Mouse (Mus musculus) Patski (cell line): Measurements from ENCODE around the gene Olfr111. TPM values are rescaled to one million over a fixed set of nuclear protein-coding genes. Genes with fewer than 3 reads are reported as not detected.

Experiments
- ATAC-seq: fragments of 100-300 bp; one replicate; pipeline ENCODE4 v1.8.0; 2021
- CTCF ChIA-PET: fragments of 350-600 bp; sonication (Branson Sonifier 250); formaldehyde crosslinking; loops from one replicate; lab custom pipeline; 2022; ENCODE audit warnings: inconsistent platforms; lab: Charles Lee
- POLR2A ChIA-PET: fragments of 350-600 bp; sonication (Branson Sonifier 250); formaldehyde crosslinking; loops from one replicate; lab custom pipeline; 2022; ENCODE audit warnings: antibody characterized with exemption, inconsistent platforms; lab: Charles Lee
- DNase-seq: peaks from one replicate; pipeline ENCODE4 v3.0.0-alpha.2; 2011; ENCODE audit warnings: low read depth, low spot score
- H3K27me3 ChIP-seq: fragments of 371-371 bp; one replicate; pipeline ENCODE4 v1.5.1; 2021
- CTCF ChIP-seq: fragments of 100-300 bp; IDR thresholded peaks from one replicate; pipeline ENCODE4 v1.5.1; 2021
- in situ Hi-C: fragments of 300-500 bp; cut with MboI; formaldehyde crosslinking; loops from 3 replicates; pipeline ENCODE4 v1.11.1; 2018; ENCODE audit warnings: low pct_unique_long_range_greater_than_20kb, mixed read lengths
- polyA plus RNA-seq: library from polyadenylated mRNA; unstranded; gene quantifications from one replicate; pipeline ENCODE4 v1.2.3, GENCODE M21; 2021

Olfr111 gene
- polyA plus RNA-seq, 1 experiment from 2014 or later = not detected

DNA sequence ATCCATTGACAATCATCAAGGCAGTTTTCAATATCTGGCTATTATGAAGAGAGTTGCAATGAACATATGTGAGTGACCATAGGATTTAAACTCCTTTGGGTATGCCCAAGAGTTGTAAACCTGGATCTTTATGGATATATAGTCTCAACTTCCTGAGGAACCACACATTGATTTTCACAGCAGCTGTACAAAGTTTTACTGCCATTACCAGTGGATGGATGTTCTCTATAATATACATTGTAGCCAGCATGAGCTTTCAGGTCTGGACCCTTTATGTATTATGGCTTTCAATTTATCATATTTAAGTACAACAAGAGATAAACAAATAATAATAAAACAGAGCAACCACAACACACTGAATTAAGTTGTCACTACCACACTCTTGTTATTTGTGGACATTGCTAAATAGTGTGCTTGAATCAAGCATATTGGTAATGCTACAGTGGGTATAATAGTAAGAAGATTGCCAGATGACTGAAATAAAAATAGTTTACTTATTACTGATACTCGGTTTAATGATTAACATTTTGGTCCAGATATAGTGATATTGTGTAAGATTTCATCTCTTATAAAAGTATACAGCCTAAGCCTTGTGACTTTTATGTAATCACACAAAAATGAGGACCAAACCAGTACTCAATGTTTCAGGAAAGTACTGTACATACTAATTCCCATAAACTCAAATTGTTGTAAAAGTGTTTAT, 51.2 kb downstream of the Olfr111 start:
- POLR2A ChIA-PET = no interaction called here
- CTCF ChIA-PET = no interaction called here
- ATAC-seq (no peak), DNase-seq (no peak)
- H3K27me3 ChIP-seq = no peaks in the 10 kb centered on the region
- no peak for TF ChIP-seq CTCF
- in situ Hi-C loops = no loop called here

DNA sequence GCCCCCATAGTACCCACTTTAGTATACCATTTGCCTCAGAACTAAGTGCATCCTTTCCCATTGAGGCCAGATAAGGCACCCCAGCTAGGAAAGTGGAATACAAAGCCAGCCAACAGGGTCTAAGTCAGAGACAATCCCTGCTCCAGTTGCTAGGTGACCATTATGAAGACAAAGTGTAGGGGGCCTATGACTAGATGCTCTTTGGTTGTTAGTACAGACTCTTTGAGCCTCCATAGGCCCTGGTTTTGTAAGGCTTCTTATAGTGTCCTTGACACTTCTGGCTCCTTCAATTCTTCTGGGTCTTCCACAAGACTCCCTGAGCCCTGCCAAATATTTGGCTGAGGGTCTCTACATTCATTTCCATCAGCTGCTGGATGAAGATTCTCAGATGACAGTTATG, 61.5 kb downstream of the Olfr111 start, which contains the start of gene Olfr112:
Gene Olfr112 (minus strand): TSS at position 101 of the 400 bp plus-strand sequence.
- POLR2A ChIA-PET = no interaction called here
- ATAC-seq (no peak), DNase-seq (no peak)
- in situ Hi-C loops = no loop called here
- CTCF ChIA-PET = no interaction called here
- TF ChIP-seq CTCF = no peak
- H3K27me3 ChIP-seq = no peaks in the 10 kb centered on the region

DNA sequence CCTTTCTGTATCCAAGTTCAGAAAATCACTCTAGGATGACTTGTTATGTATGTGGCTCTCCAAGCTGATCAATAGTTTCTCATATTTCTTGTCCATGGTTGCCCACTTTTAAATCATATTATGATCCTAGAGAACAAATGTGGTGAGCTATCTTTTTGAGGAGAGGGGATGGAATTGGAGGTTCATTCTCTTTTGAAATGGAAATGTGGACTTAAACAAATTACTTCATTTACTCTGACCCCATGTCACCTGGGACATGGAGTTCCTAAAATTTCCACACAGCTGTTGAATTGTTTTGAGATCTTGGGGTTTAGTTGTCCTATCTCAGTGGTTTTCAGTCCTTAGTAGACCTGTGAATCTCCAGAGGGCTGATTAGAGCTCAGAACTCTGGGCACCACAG, 69.7 kb downstream of the Olfr111 start, which contains the start of gene Olfr113:
Gene Olfr113 (minus strand): TSS at position 101 of the 400 bp plus-strand sequence.
- in situ Hi-C loops = no loop called here
- no peaks in the 10 kb centered on the region for H3K27me3 ChIP-seq
- POLR2A ChIA-PET = no interaction called here
- ATAC-seq (no peak), DNase-seq (no peak)
- CTCF ChIA-PET = no interaction called here
- no peak for TF ChIP-seq CTCF

Other genes starting within 250 kb of the Olfr111 start
- not detected for gene Olfr98, start 244.3 kb upstream of the Olfr111 start, polyA plus RNA-seq
- 6.0 TPM for gene H2-M3, start 237.8 kb upstream of the Olfr111 start, polyA plus RNA-seq
- gene Olfr99, start 224.6 kb upstream of the Olfr111 start, polyA plus RNA-seq = 0.05 TPM
- gene Olfr101, start 203.7 kb upstream of the Olfr111 start, polyA plus RNA-seq = not detected
- not detected for gene Olfr102, start 191.0 kb upstream of the Olfr111 start, polyA plus RNA-seq
- not detected for gene Olfr103, start 168.3 kb upstream of the Olfr111 start, polyA plus RNA-seq
- gene Olfr104-ps, start 148.4 kb upstream of the Olfr111 start, polyA plus RNA-seq = not detected
- not detected for gene Olfr105-ps, start 129.0 kb upstream of the Olfr111 start, polyA plus RNA-seq
- gene Olfr106-ps, start 117.6 kb upstream of the Olfr111 start, polyA plus RNA-seq = not detected
- gene Olfr107, start 108.8 kb upstream of the Olfr111 start, polyA plus RNA-seq = 0.01 TPM
- not detected for gene Olfr108, start 62.5 kb upstream of the Olfr111 start, polyA plus RNA-seq
- not detected for gene Olfr109, start 49.1 kb upstream of the Olfr111 start, polyA plus RNA-seq
- 0.82 TPM for gene H2-M2, start 24.5 kb upstream of the Olfr111 start, polyA plus RNA-seq
- gene Olfr110, start 15.6 kb upstream of the Olfr111 start, polyA plus RNA-seq = not detected
- gene Olfr112, start 61.4 kb downstream of the Olfr111 start, polyA plus RNA-seq = not detected
- not detected for gene Olfr113, start 69.6 kb downstream of the Olfr111 start, polyA plus RNA-seq
- gene Olfr114, start 84.7 kb downstream of the Olfr111 start, polyA plus RNA-seq = not detected
- not detected for gene Olfr115, start 119.1 kb downstream of the Olfr111 start, polyA plus RNA-seq
- not detected for gene Olfr116, start 119.2 kb downstream of the Olfr111 start, polyA plus RNA-seq
- gene Olfr117, start 155.8 kb downstream of the Olfr111 start, polyA plus RNA-seq = not detected
- 0.03 TPM for gene Olfr118, start 159.0 kb downstream of the Olfr111 start, polyA plus RNA-seq
- not detected for gene Olfr119, start 188.5 kb downstream of the Olfr111 start, polyA plus RNA-seq
- not detected for gene Olfr120, start 213.8 kb downstream of the Olfr111 start, polyA plus RNA-seq
- not detected for gene Olfr121, start 240.8 kb downstream of the Olfr111 start, polyA plus RNA-seq